Mouse (Mus musculus) C2C12 (cell line): ENCODE results near the gene Gramd1b. TPM values are rescaled to one million over a fixed set of nuclear protein-coding genes. Genes with fewer than 3 reads are reported as not detected.

Experiments used
- H3K27me3 ChIP-seq: one replicate; pipeline ENCODE4 v1.6.1; 2011; ENCODE audit not compliant: control insufficient read depth, insufficient read depth, insufficient read length
- H3K36me3 ChIP-seq: one replicate; pipeline ENCODE4 v1.6.1; 2011; ENCODE audit not compliant: control insufficient read depth, insufficient read depth
- H3K4me3 ChIP-seq: one replicate; pipeline ENCODE4 v1.5.1; 2011; ENCODE audit warnings: mild to moderate bottlenecking, control low read depth; ENCODE audit not compliant: poor library complexity, insufficient read depth, severe bottlenecking
- H3K79me2 ChIP-seq: one replicate; pipeline ENCODE4 v1.6.1; 2011; ENCODE audit not compliant: control insufficient read depth, insufficient read depth
- H3K79me3 ChIP-seq: one replicate; pipeline ENCODE4 v1.6.1; 2011; ENCODE audit warnings: low read depth, control low read depth
- H3ac ChIP-seq: one replicate; pipeline ENCODE3; 2011; ENCODE audit warnings: low read depth; ENCODE audit not compliant: control insufficient read depth, insufficient read length
- CEBPB ChIP-seq: IDR thresholded peaks from one replicate; pipeline ENCODE4 v1.6.1; 2011; ENCODE audit warnings: low read depth, mild to moderate bottlenecking, control low read depth, moderate library complexity
- CTCF ChIP-seq: IDR thresholded peaks from one replicate; pipeline ENCODE4 v1.5.1; 2011; ENCODE audit not compliant: control insufficient read depth, insufficient read depth, insufficient read length
- FOSL1 ChIP-seq: IDR thresholded peaks from one replicate; pipeline ENCODE4 v1.8.0; 2011; ENCODE audit warnings: mild to moderate bottlenecking, low read length; ENCODE audit not compliant: poor library complexity, insufficient read depth, severe bottlenecking
- MAX ChIP-seq: IDR thresholded peaks from one replicate; pipeline ENCODE4 v1.6.1; 2011; ENCODE audit warnings: mild to moderate bottlenecking, control low read depth
- MYOD1 ChIP-seq: IDR thresholded peaks from one replicate; pipeline ENCODE4 v1.6.1; 2011; ENCODE audit warnings: low read depth; ENCODE audit not compliant: control insufficient read depth, insufficient read length
- MYOG ChIP-seq: IDR thresholded peaks from one replicate; pipeline ENCODE4 v1.6.1; 2011; ENCODE audit not compliant: control insufficient read depth, insufficient read length; ENCODE audit errors: extremely low read depth
- USF1 ChIP-seq: IDR thresholded peaks from one replicate; pipeline ENCODE4 v1.6.1; 2011; ENCODE audit warnings: low read depth, mild to moderate bottlenecking, control low read depth, moderate library complexity
- polyA plus RNA-seq: library from polyadenylated mRNA; unstranded; fragments of >200 nt; fragmentation: generic; extraction: Trizol; gene quantifications from one replicate; pipeline ENCODE4 v1.2.1, GENCODE M21; 2012; ENCODE audit warnings: missing spikeins

Gramd1b gene
- polyA plus RNA-seq, 1 experiment: 3.7 TPM

DNA sequence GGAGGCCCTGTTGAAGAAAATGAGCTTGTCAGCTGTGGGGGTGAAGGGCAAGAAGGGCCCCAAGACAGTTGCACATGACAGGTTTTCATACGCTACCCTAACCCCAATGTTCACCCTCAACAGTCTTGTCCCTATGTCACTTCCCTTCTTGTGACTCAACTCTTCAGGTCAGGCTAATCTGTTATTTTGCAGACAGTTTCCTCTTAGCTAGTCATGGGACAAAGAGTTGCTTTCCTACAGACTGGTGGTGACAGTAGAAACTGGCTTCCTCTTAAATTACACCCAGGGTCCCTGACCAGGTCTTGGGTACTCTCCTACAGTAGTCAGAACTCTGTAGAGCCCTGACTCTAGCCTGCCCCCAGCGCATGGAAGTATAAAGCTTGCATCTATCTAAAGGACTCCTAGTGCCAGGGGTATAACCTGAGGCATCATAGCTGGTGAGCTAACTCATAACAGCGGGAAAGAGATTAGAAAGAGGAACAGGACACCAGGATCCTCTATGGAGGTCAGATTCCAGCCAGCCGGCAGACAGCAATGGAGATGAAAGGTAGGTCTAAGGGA lies 206.9 kb downstream of the Gramd1b start:
- Histone ChIP-seq H3K79me3 (no peaks in the 10 kb centered on the region), H3K79me2 (no peaks in the 10 kb centered on the region), H3K36me3 (no peaks in the 10 kb centered on the region), H3ac (no peak overlapping the region), H3K4me3 (no peak overlapping the region), H3K27me3 (no peaks in the 10 kb centered on the region)
- TF ChIP-seq MAX: no peak
- TF ChIP-seq USF1: no peak
- TF ChIP-seq MYOD1: no peak
- TF ChIP-seq FOSL1: no peak
- TF ChIP-seq MYOG: no peak
- TF ChIP-seq CEBPB: no peak
- no peak for TF ChIP-seq CTCF

- Histone ChIP-seq H3K79me3 (no peaks in the 10 kb centered on the region), H3K27me3 (no peaks in the 10 kb centered on the region), H3K79me2 (no peaks in the 10 kb centered on the region), H3ac (no peak overlapping the region), H3K4me3 (no peak overlapping the region), H3K36me3 (no peaks in the 10 kb centered on the region)
- TF ChIP-seq MAX (no peak), FOSL1 (no peak), USF1 (no peak), MYOD1 (no peak), CTCF (no peak), CEBPB (no peak), MYOG (no peak)
Observed at GRCm38 (mm10) chr9:40323773-40324172, 207.4 kb downstream of the Gramd1b start.

DNA sequence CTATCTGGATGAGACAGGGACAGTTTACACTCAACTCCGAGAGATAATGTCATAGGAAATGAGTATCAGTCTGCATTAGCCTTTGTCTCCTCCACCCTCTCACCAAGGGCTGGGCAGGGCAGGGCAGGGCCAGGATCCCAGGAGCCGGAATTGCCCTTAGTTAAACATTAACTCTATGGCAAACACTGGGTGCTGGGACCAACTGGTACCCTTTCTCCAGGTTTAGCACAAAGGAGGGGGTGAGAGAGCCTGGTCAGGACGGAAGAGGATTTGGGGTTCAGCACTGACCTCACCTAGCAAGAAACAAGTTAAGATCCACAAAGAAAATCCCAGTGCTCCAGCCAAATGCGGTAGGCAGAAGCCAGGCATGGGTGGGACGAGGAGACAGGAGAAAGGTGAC lies 208.0 kb downstream of the Gramd1b start:
- Histone ChIP-seq H3K79me2 (no peaks in the 10 kb centered on the region), H3K4me3 (no peak overlapping the region), H3K79me3 (no peaks in the 10 kb centered on the region), H3K27me3 (no peaks in the 10 kb centered on the region), H3K36me3 (no peaks in the 10 kb centered on the region), H3ac (no peak overlapping the region)
- TF ChIP-seq CEBPB (no peak), MYOG (no peak), FOSL1 (no peak), USF1 (no peak), MAX (no peak), MYOD1 (no peak), CTCF (no peak)

DNA sequence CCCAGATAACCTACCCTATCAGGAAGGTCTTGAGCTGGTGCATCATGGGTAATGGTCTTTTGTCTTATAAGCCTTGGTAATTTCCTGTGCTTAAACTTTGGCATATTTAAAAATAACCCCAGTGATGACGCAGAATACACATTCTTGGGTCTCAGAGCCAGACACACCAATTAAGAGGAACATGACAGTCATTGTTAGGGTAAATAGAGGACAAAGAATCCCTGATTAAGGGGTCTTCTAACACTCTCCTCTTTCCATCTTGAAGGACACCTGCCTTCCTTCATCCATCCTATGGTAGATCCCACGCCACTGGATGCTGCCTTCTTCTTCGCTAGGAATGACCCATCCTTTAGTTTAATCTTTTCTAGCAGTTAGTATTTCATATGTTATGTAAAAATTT lies 208.8 kb downstream of the Gramd1b start:
- TF ChIP-seq MYOG: no peak
- H3K79me3 ChIP-seq: no peaks in the 10 kb centered on the region

DNA sequence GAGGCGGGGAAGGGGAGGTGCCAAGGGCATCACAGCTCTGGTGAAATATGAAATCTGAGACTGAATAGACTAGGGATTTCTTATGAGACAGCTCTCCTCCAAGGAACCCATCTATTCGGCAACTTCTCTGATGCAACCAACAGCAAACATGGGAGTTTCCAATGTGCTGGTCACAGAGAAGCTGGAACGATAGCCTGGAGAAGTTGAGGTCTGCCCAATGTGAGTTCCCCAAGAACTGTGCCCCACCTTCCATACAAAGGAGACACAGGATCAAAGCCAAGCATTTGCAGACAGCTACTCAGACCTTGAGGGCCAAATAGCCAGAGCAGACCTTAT lies 209.5 kb downstream of the Gramd1b start:
- Histone ChIP-seq H3K27me3 (no peaks in the 10 kb centered on the region), H3K36me3 (no peaks in the 10 kb centered on the region), H3ac (no peak overlapping the region), H3K4me3 (no peak overlapping the region), H3K79me2 (no peaks in the 10 kb centered on the region), H3K79me3 (no peaks in the 10 kb centered on the region)
- no peak for TF ChIP-seq CTCF
- peak; percentile 33 for TF ChIP-seq CEBPB

More for the DNA sequence above, 208.8 kb downstream of the Gramd1b start:
- Histone ChIP-seq H3K36me3 (no peaks in the 10 kb centered on the region), H3K4me3 (no peak overlapping the region), H3K27me3 (no peaks in the 10 kb centered on the region), H3K79me2 (no peaks in the 10 kb centered on the region), H3ac (no peak overlapping the region)

DNA sequence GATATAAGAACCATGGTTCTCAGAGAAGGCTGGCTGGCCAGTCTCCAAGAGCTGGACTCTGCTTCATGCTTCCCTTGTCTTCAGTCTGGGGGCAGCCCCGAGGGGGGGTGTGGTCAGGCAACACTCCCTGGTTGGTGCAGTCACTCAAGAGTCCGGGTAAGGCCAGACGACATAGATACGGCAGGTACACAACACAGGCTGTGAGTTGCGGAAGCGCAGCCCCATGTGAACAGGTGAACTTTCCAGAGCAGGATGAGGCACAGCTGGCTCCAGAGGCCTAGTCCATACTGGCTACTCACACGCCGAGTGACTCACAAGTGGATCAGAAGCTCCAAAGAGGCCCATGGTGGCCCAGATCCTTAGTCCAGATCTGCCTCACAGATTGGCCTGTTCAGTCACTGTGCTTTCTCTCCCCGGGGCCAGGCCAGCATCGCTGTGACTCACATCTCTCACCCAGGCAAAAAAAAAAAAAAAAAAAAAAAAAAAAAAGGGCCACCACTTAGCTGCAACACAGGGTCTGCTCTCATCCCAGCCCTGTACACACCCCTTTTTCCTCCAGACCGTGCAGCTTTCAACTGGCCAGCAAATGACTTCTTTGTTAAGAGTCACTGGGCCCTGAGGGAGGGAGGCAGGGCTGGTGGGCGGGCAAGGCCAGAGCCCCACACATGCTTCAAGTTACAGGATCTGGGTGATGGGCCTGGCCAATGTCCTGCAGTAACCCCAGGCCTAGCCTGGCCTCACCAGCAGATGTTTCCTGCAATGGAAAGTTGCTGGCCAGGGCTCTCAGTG lies 210.1 kb downstream of the Gramd1b start:
- TF ChIP-seq MYOG (no peak), MYOD1 (peak; percentile 20)
- no peak overlapping the region for H3K4me3 ChIP-seq
- no peaks in the 10 kb centered on the region for H3K27me3 ChIP-seq

More for the DNA sequence above, 210.1 kb downstream of the Gramd1b start:
- Histone ChIP-seq H3ac (no peak overlapping the region), H3K79me3 (no peaks in the 10 kb centered on the region), H3K79me2 (no peaks in the 10 kb centered on the region), H3K36me3 (no peaks in the 10 kb centered on the region)
